Mouse (Mus musculus) ovary, postnatal 10 days (tissue): Measurements from ENCODE around the gene D5Ertd579e.
"Not testable (repeated sequence)": the region's sequence is repeated elsewhere in the genome, so short reads cannot be mapped to it uniquely, and the experiment has no call there.

Source experiments
- DNase-seq: peaks from one replicate; pipeline ENCODE4 v3.0.0; 2022; ENCODE audit warnings: low spot score

Gene D5Ertd579e

GRCm38 (mm10) chr5:36679918-36680598 is 15.8 kb downstream of the D5Ertd579e start:
- no peak for DNase-seq

- no peak for DNase-seq
Measured at GRCm38 (mm10) chr5:36678799-36679198, 17.0 kb downstream of the D5Ertd579e start.

GRCm38 (mm10) chr5:36677907-36678306 is 17.9 kb downstream of the D5Ertd579e start:
- no peak for DNase-seq

GRCm38 (mm10) chr5:36675466-36675865 is 20.4 kb downstream of the D5Ertd579e start:
- no peak for DNase-seq

GRCm38 (mm10) chr5:36674658-36675433 is 21.0 kb downstream of the D5Ertd579e start:
- DNase-seq: no peak

- DNase-seq: no peak
Measured at GRCm38 (mm10) chr5:36669021-36670008, 26.5 kb downstream of the D5Ertd579e start.

- DNase-seq: no peak
Measured at GRCm38 (mm10) chr5:36668572-36668971, 27.3 kb downstream of the D5Ertd579e start.

GRCm38 (mm10) chr5:36667986-36668385 is 27.8 kb downstream of the D5Ertd579e start:
- not testable (repeated sequence) for DNase-seq

GRCm38 (mm10) chr5:36667165-36667564 is 28.7 kb downstream of the D5Ertd579e start:
- no peak for DNase-seq

- DNase-seq: not testable (repeated sequence)
Measured at GRCm38 (mm10) chr5:36666699-36667098, 29.1 kb downstream of the D5Ertd579e start.

- no peak for DNase-seq
Measured at GRCm38 (mm10) chr5:36663329-36663728, 32.5 kb downstream of the D5Ertd579e start.

GRCm38 (mm10) chr5:36660977-36661760 is 34.7 kb downstream of the D5Ertd579e start:
- DNase-seq: not testable (repeated sequence)

- DNase-seq: no peak
Measured at GRCm38 (mm10) chr5:36625612-36626011, 70.2 kb downstream of the D5Ertd579e start.

GRCm38 (mm10) chr5:36623670-36624069 is 72.2 kb downstream of the D5Ertd579e start:
- DNase-seq: no peak

- no peak for DNase-seq
Measured at GRCm38 (mm10) chr5:36621058-36621449, 74.8 kb downstream of the D5Ertd579e start.

GRCm38 (mm10) chr5:36620409-36621057 is 75.3 kb downstream of the D5Ertd579e start:
- no peak for DNase-seq

GRCm38 (mm10) chr5:36618890-36619289 is 76.9 kb downstream of the D5Ertd579e start:
- DNase-seq: no peak

- no peak for DNase-seq
Measured at GRCm38 (mm10) chr5:36618356-36618755, 77.5 kb downstream of the D5Ertd579e start.

- DNase-seq: no peak
Measured at GRCm38 (mm10) chr5:36614124-36614523, 81.7 kb downstream of the D5Ertd579e start.

- no peak for DNase-seq
Measured at GRCm38 (mm10) chr5:36608939-36609499, 86.8 kb downstream of the D5Ertd579e start.
